Mouse (Mus musculus) myocyte (in vitro differentiated cells): ENCODE measurements around the gene Dnajc27.

Experiments
- CEBPB ChIP-seq: IDR thresholded peaks from 2 replicates; pipeline ENCODE4 v1.6.1; 2011; ENCODE audit warnings: mild to moderate bottlenecking, moderate library complexity; ENCODE audit not compliant: poor library complexity, insufficient read depth, severe bottlenecking
- E2F4 ChIP-seq: IDR thresholded peaks from one replicate; pipeline ENCODE4 v1.6.1; 2011; ENCODE audit warnings: mild to moderate bottlenecking, control low read depth, moderate library complexity; ENCODE audit not compliant: insufficient read depth
- MAX ChIP-seq: IDR thresholded peaks from one replicate; pipeline ENCODE4 v1.6.1; 2011; ENCODE audit warnings: low read depth, mild to moderate bottlenecking, control low read depth
- MYOD1 ChIP-seq, 3 experiments: IDR thresholded peaks; one replicate each; pipeline ENCODE4 v1.6.1; 2011; ENCODE audit warnings: control low read depth in 2 of 3, low read depth in 2 of 3, mild to moderate bottlenecking in 2 of 3, moderate library complexity in 1 of 3; ENCODE audit not compliant: insufficient read length in 2 of 3, control insufficient read depth in 1 of 3
- MYOG ChIP-seq, 3 experiments: IDR thresholded peaks; one replicate each; pipeline ENCODE4 v1.6.1; 2011; ENCODE audit warnings: control low read depth in 2 of 3, low read depth in 2 of 3, mild to moderate bottlenecking in 2 of 3; ENCODE audit not compliant: insufficient read length in 2 of 3, control insufficient read depth in 1 of 3, insufficient read depth in 1 of 3
- POLR2A ChIP-seq: IDR thresholded peaks from one replicate; pipeline ENCODE4 v1.6.1; 2011; ENCODE audit warnings: low read depth, mild to moderate bottlenecking, control low read depth, moderate library complexity; ENCODE audit not compliant: insufficient read length
- POLR2AphosphoS2 ChIP-seq: IDR thresholded peaks from one replicate; pipeline ENCODE4 v1.6.1; 2011; ENCODE audit warnings: low read depth, control low read depth; ENCODE audit not compliant: insufficient read length
- REST ChIP-seq: IDR thresholded peaks from one replicate; pipeline ENCODE4 v1.6.1; 2011; ENCODE audit warnings: mild to moderate bottlenecking, control low read depth, moderate library complexity; ENCODE audit not compliant: insufficient read depth, insufficient read length
- SRF ChIP-seq: IDR thresholded peaks from one replicate; pipeline ENCODE4 v1.6.1; 2011; ENCODE audit warnings: low read depth; ENCODE audit not compliant: control insufficient read depth, insufficient read length
- TCF12 ChIP-seq: IDR thresholded peaks from one replicate; pipeline ENCODE4 v1.6.1; 2011; ENCODE audit warnings: mild to moderate bottlenecking, control low read depth; ENCODE audit not compliant: poor library complexity, insufficient read depth, severe bottlenecking
- USF1 ChIP-seq: IDR thresholded peaks from one replicate; pipeline ENCODE4 v1.6.1; 2011; ENCODE audit warnings: low read depth, mild to moderate bottlenecking, control low read depth, moderate library complexity

GRCm38 (mm10) chr12:4066681-4067459, 15.5 kb upstream of the Dnajc27 start:
- TF ChIP-seq POLR2A (no peak), CEBPB (no peak), E2F4 (no peak), USF1 (no peak), MAX (no peak), POLR2AphosphoS2 (no peak), TCF12 (no peak), MYOG (IDR thresholded peaks at IDR 0.05; ENCODE audit: control insufficient read depth in 1 of 3, insufficient read depth in 1 of 3, insufficient read length in 2 of 3, low read depth in 2 of 3) (no peak), MYOD1 (IDR thresholded peaks at IDR 0.05; ENCODE audit: control insufficient read depth in 1 of 3, insufficient read length in 2 of 3, low read depth in 2 of 3) (no peak), SRF (no peak), REST (no peak)
